Mouse (Mus musculus): ENCODE results near the gene Nedd9. TPM values are rescaled to one million over a fixed set of nuclear protein-coding genes. Genes with fewer than 3 reads are reported as not detected.
A peak's percentile ranks its signal among the peaks of the same experiment; 100 is the strongest.

The Nedd9 gene
- polyA plus RNA-seq, 1 experiment from 2014 or later, result 19.0 TPM

- 68% methylated on average over 5 of the region's 5 CpGs for WGBS
- H3K27me3 ChIP-seq (replicated peaks), result peaks cover 46% of the 10 kb centered on the region
- no peaks in the 10 kb centered on the region for H3K36me3 ChIP-seq
These were observed 14.2 kb downstream of the Nedd9 start for GRCm38 (mm10) chr13:41472878-41473424.

GRCm38 (mm10) chr13:41468277-41468676 is 18.9 kb downstream of the Nedd9 start:
- H3K27me3 ChIP-seq (replicated peaks), result peaks cover 60% of the 10 kb centered on the region
- ATAC-seq (ENCODE audit: insufficient number of reproducible peaks, low FRiP score), result no peak
- H3K4me1 ChIP-seq (replicated peaks), result peaks cover 4% of the 10 kb centered on the region
- no peak overlapping the region for H3K4me3 ChIP-seq
- 68% methylated on average over 5 of the region's 5 CpGs for WGBS
- no peak overlapping the region for H3K27ac ChIP-seq (ENCODE audit: poor library complexity, severe bottlenecking)
- H3K36me3 ChIP-seq, result no peaks in the 10 kb centered on the region
- no peak overlapping the region for H3K4me2 ChIP-seq
- H3K9ac ChIP-seq, result no peak overlapping the region
- no peaks in the 10 kb centered on the region for H3K9me3 ChIP-seq (replicated peaks)

More at GRCm38 (mm10) chr13:41472878-41473424, 14.2 kb downstream of the Nedd9 start:
- no peak overlapping the region for H3K27ac ChIP-seq (ENCODE audit: poor library complexity, severe bottlenecking)
- no peak for ATAC-seq (ENCODE audit: insufficient number of reproducible peaks, low FRiP score)
- no peak overlapping the region for H3K9ac ChIP-seq
- no peaks in the 10 kb centered on the region for H3K4me1 ChIP-seq (replicated peaks)
- no peaks in the 10 kb centered on the region for H3K9me3 ChIP-seq (replicated peaks)
- H3K4me2 ChIP-seq, result no peak overlapping the region
- no peak overlapping the region for H3K4me3 ChIP-seq

DNA sequence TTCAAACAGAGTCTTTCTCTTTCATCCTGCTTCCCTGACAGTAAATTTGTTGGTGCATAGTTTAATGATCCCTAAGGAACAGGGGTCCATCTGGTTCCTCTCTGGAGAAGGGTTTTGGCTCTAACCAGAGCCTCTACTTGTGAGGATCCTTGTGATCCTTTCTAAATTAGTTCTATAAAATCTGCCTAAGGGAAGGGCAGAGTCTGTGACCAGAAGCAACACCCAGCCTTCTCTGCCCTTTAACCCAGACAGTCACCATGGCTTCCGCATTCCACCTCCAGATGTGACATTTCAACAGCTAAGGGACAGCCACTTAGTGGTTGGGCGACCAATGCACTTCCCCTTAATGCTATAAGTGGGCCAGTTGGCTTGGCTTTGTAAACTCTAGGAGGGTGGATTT is 20.1 kb downstream of the Nedd9 start:
- H3K9ac ChIP-seq, result no peak overlapping the region

GRCm38 (mm10) chr13:41466616-41467015 is 20.5 kb downstream of the Nedd9 start:
- Histone ChIP-seq H3K4me2 (no peak overlapping the region), H3K4me3 (no peak overlapping the region), H3K9me3 (replicated peaks) (no peaks in the 10 kb centered on the region), H3K9ac (no peak overlapping the region), H3K27me3 (replicated peaks) (peaks cover 70% of the 10 kb centered on the region), H3K4me1 (replicated peaks) (peaks cover 4% of the 10 kb centered on the region), H3K27ac (ENCODE audit: poor library complexity, severe bottlenecking) (peak overlapping the region; percentile 16; the same call in 1 of the 2 replicates), H3K36me3 (no peaks in the 10 kb centered on the region)
- WGBS, result 87% methylated on average over 4 of the region's 4 CpGs
- no peak for ATAC-seq (ENCODE audit: insufficient number of reproducible peaks, low FRiP score)

More for the DNA sequence above, 20.1 kb downstream of the Nedd9 start:
- Histone ChIP-seq H3K4me2 (no peak overlapping the region), H3K27me3 (replicated peaks) (peaks cover 67% of the 10 kb centered on the region), H3K36me3 (no peaks in the 10 kb centered on the region), H3K27ac (ENCODE audit: poor library complexity, severe bottlenecking) (0 out of 2 replicates have a peak overlapping the region, but pooled peaks have one; percentile 9), H3K4me3 (no peak overlapping the region), H3K9me3 (replicated peaks) (no peaks in the 10 kb centered on the region), H3K4me1 (replicated peaks) (peaks cover 4% of the 10 kb centered on the region)
- no peak for ATAC-seq (ENCODE audit: insufficient number of reproducible peaks, low FRiP score)
- WGBS, result 63% methylated on average over 2 of the region's 2 CpGs

GRCm38 (mm10) chr13:41466191-41466590 is 21.0 kb downstream of the Nedd9 start:
- Histone ChIP-seq H3K4me2 (no peak overlapping the region), H3K27ac (ENCODE audit: poor library complexity, severe bottlenecking) (no peak overlapping the region; the same call in 1 of the 2 replicates), H3K36me3 (no peaks in the 10 kb centered on the region), H3K9ac (no peak overlapping the region), H3K4me3 (no peak overlapping the region), H3K4me1 (replicated peaks) (peaks cover 4% of the 10 kb centered on the region), H3K9me3 (replicated peaks) (no peaks in the 10 kb centered on the region), H3K27me3 (replicated peaks) (peaks cover 71% of the 10 kb centered on the region)
- WGBS, result 51% methylated on average over 1 of the region's 1 CpGs
- ATAC-seq (ENCODE audit: insufficient number of reproducible peaks, low FRiP score), result no peak

DNA sequence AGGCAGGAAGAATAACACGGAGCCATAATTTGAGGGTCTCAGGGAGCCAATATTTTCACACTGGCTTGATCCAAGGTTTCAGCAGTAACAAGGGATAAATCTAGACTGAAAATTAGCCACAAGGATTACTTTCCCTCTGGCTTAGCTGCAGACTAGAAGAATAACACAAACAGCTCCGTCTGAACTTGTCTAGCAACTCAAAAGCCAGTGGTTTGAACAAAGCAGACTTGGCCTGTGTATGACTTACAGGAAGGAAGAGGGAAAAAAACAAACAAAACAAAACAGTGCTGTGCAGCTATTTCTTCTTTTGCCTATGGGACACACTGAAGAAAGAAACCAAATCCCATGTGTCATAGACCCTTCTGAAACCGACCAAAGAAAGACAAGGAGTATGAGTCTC is 25.7 kb downstream of the Nedd9 start:
- H3K36me3 ChIP-seq, result no peaks in the 10 kb centered on the region
- H3K27ac ChIP-seq (ENCODE audit: poor library complexity, severe bottlenecking), result no peak overlapping the region
- peaks cover 17% of the 10 kb centered on the region for H3K4me1 ChIP-seq (replicated peaks)
- no peak for ATAC-seq (ENCODE audit: insufficient number of reproducible peaks, low FRiP score)
- H3K4me2 ChIP-seq, result no peak overlapping the region
- H3K9me3 ChIP-seq (replicated peaks), result no peaks in the 10 kb centered on the region
- 60% methylated on average over 3 of the region's 3 CpGs for WGBS
- H3K4me3 ChIP-seq, result no peak overlapping the region
- H3K9ac ChIP-seq, result no peak overlapping the region
- peaks cover 85% of the 10 kb centered on the region for H3K27me3 ChIP-seq (replicated peaks)

DNA sequence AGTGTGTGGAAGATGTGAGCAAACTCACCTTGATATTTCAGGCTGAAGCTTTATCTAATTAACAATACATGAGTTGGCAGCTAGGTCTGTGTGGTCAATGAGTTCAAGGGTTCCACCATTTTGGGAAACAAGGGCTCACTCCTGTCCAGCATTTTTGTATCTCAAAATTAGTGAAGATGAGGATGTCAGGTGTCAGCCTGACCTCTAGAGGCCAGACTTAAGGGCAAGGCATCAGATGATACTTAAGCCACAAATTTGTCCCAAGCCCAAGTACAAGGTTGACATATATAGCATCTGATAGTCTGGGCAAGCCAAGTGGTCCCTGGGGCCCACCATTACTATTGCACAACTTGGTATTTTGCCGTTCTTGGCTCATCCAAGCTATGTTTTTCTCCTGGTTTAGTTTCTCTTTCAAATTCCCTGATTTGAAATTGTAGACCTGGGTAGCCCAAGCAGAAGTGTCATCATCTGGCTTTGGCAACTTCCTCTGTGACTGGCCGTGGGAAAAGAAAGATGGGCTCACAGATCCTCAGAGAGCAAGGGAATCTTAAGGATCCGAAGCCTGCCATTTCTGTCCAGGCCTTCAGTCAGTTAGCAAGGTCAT is 27.4 kb downstream of the Nedd9 start:
- no peaks in the 10 kb centered on the region for H3K36me3 ChIP-seq
- H3K27ac ChIP-seq (ENCODE audit: poor library complexity, severe bottlenecking), result no peak overlapping the region
- ATAC-seq (ENCODE audit: insufficient number of reproducible peaks, low FRiP score), result no peak
- peaks cover 74% of the 10 kb centered on the region for H3K27me3 ChIP-seq (replicated peaks)
- H3K4me3 ChIP-seq, result no peak overlapping the region
- H3K4me2 ChIP-seq, result no peak overlapping the region
- H3K9ac ChIP-seq, result no peak overlapping the region
- no peaks in the 10 kb centered on the region for H3K9me3 ChIP-seq (replicated peaks)
- WGBS, result 64% methylated on average over 3 of the region's 3 CpGs
- H3K4me1 ChIP-seq (replicated peaks), result peaks cover 23% of the 10 kb centered on the region

GRCm38 (mm10) chr13:41458709-41459108 is 28.5 kb downstream of the Nedd9 start:
- Histone ChIP-seq H3K9ac (no peak overlapping the region), H3K4me1 (replicated peaks) (peaks cover 23% of the 10 kb centered on the region), H3K27ac (ENCODE audit: poor library complexity, severe bottlenecking) (no peak overlapping the region), H3K9me3 (replicated peaks) (no peaks in the 10 kb centered on the region), H3K36me3 (no peaks in the 10 kb centered on the region), H3K4me2 (no peak overlapping the region), H3K27me3 (replicated peaks) (peaks cover 75% of the 10 kb centered on the region), H3K4me3 (no peak overlapping the region)
- 71% methylated on average over 2 of the region's 2 CpGs for WGBS
- no peak for ATAC-seq (ENCODE audit: insufficient number of reproducible peaks, low FRiP score)

DNA sequence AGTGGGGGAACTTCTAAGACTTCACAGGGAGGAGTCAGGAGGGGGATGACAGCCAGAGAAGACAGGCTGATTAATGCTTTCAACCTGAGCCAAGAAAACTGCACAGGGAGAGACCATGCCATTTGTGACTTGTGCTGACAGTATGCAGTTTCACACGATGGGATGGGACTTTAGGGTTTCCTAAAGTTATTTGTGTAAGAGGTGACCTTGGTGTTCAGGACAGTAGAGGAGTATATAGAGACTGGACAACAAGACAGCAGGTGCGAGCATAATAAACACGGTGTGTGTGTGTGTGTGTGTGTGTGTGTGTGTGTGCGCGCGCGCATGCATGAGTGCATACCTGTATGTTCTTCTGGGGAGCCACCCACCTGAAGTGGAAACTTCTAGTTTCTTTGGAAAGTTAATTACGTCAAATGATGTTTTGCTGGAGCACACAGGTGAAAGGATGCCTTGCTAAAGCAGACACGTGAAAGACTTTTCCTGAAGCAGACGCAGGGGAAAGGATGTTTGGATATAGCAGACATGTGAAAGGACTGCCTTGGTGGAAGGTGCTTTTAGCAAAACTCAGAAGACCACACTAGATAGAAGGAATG is 29.3 kb downstream of the Nedd9 start:
- Histone ChIP-seq H3K4me3 (no peak overlapping the region), H3K27me3 (replicated peaks) (peaks cover 75% of the 10 kb centered on the region), H3K9me3 (replicated peaks) (no peaks in the 10 kb centered on the region), H3K36me3 (no peaks in the 10 kb centered on the region), H3K27ac (ENCODE audit: poor library complexity, severe bottlenecking) (no peak overlapping the region), H3K4me1 (replicated peaks) (peaks cover 23% of the 10 kb centered on the region), H3K4me2 (no peak overlapping the region), H3K9ac (no peak overlapping the region)
- 77% methylated on average over 10 of the region's 10 CpGs for WGBS
- no peak for ATAC-seq (ENCODE audit: insufficient number of reproducible peaks, low FRiP score)

DNA sequence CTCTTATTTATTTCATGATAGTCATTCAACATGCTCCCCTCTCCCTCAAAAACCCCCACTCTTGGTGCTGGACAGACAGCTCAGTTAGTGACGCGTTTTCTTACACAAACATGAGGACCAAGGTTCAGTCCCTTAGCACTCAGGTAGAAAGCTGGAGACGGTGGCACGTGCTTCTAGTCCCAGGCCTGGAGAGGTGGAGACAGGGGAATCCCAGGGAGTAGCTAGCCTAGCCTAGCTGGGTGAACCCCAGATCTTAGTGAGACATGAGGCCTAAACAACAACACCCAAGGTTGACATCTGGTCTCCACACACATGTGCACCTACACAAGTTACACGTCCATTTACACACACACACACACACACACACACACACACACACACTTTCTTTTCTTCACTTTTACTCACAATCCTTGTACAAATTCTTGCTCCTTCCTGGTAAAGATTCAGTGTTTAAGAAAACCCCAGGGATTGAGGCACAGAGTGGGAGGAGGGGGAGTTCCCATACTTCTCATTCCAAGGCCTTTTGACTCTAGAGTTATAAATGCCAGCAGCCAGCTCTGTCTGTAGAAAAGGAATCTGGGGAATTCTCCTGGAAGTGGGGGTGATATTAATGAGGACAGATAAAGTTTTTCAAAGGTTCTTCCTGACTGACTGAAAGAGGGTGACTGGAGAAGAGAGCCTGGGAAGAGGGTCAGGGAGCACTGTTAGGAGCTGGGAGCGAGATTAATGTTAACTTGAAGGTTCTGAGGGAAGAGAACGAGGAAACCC is 29.9 kb downstream of the Nedd9 start:
- peak; percentile 58; the same call in 1 of the 2 replicates for ATAC-seq (ENCODE audit: insufficient number of reproducible peaks, low FRiP score)
- H3K27me3 ChIP-seq (replicated peaks), result peaks cover 73% of the 10 kb centered on the region

More for the DNA sequence above, 29.9 kb downstream of the Nedd9 start:
- Histone ChIP-seq H3K27ac (ENCODE audit: poor library complexity, severe bottlenecking) (peak overlapping the region; percentile 10; the same call in 1 of the 2 replicates), H3K4me1 (replicated peaks) (peaks cover 23% of the 10 kb centered on the region), H3K9ac (no peak overlapping the region), H3K9me3 (replicated peaks) (no peaks in the 10 kb centered on the region), H3K4me2 (no peak overlapping the region), H3K4me3 (no peak overlapping the region), H3K36me3 (no peaks in the 10 kb centered on the region)
- 44% methylated on average over 7 of the region's 7 CpGs for WGBS

All from heart, embryonic 12.5 days (tissue).